Mouse (Mus musculus) small intestine, adult 2 months (tissue): ENCODE data around the gene Mtfp1. TPM values are rescaled to one million over a fixed set of nuclear protein-coding genes. Genes with fewer than 3 reads are reported as not detected.
"Not testable (repeated sequence)": the region's sequence is repeated elsewhere in the genome, so short reads cannot be mapped to it uniquely, and the experiment has no call there.

Experiments
- H3K27ac ChIP-seq: fragments of 200-500 bp; 2 replicates; pipeline ENCODE4 v1.5.1; 2012; ENCODE audit warnings: low read depth, low read length, control low read depth, inconsistent platforms; ENCODE audit not compliant: insufficient read depth
- H3K27me3 ChIP-seq: fragments of 200-500 bp; 2 replicates; pipeline ENCODE4 v1.6.1; 2012; ENCODE audit warnings: mild to moderate bottlenecking, moderate library complexity, low read length, inconsistent platforms; ENCODE audit not compliant: control insufficient read depth, insufficient read depth
- H3K36me3 ChIP-seq: fragments of 200-500 bp; 2 replicates; pipeline ENCODE4 v1.6.1; 2012; ENCODE audit warnings: mild to moderate bottlenecking, low read length, control low read depth, inconsistent platforms; ENCODE audit not compliant: control insufficient read depth, insufficient read depth
- H3K4me1 ChIP-seq: fragments of 200-500 bp; 2 replicates; pipeline ENCODE4 v1.6.1; 2012; ENCODE audit warnings: low read length, inconsistent platforms, mixed read lengths; ENCODE audit not compliant: control insufficient read depth, insufficient read depth, insufficient read length
- H3K4me3 ChIP-seq: fragments of 200-500 bp; 2 replicates; pipeline ENCODE4 v1.5.1; 2012; ENCODE audit warnings: low read depth, mild to moderate bottlenecking, control low read depth, inconsistent platforms, low read length, moderate library complexity
- CTCF ChIP-seq: fragments of 200-500 bp; IDR thresholded peaks from 2 replicates; pipeline ENCODE4 v1.5.1; 2012; ENCODE audit warnings: low read depth, mild to moderate bottlenecking, control low read depth, inconsistent platforms, low read length, moderate library complexity, mixed read lengths; ENCODE audit not compliant: insufficient replicate concordance, insufficient read length; ENCODE audit errors: extremely low read depth
- POLR2A ChIP-seq: fragments of 200-500 bp; IDR thresholded peaks from 2 replicates; pipeline ENCODE4 v1.6.1; 2012; ENCODE audit warnings: low read depth, mild to moderate bottlenecking, control low read depth, inconsistent platforms, low read length, moderate library complexity
- WGBS: fragments of 180-500 bp; shearing (Covaris S2); methylation state at CpG from one replicate; pipeline ENCODE4 v1.1.7; 2018; 5-methylcytosine and 5-hydroxymethylcytosine counted together
- polyA plus RNA-seq: library from polyadenylated mRNA; depleted of rRNA; stranded (reverse); fragments of >200 nt; gene quantifications from 2 replicates; pipeline ENCODE4 v1.2.3, GENCODE M21; 2012

Gene Mtfp1
- polyA plus RNA-seq, 1 experiment, result 26.6 TPM

DNA sequence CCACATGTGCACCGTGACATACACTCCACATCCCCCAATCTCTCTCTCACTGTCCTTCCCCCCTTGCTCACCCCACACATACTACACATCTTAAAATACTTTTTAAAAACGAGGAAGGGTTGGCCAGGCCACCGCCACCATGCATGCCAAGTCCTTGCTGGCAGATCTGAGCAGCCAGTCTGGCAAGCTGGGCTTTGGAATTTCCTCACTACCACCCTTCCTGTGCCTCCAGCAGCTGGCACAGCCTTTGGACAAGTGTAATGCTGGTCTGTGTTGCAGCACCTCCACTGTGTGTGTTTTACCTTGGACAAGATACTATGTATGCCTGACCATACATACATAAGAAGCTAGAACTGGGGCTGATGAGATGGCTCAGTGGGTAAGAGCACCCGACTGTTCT lies 18.3 kb upstream of the Mtfp1 start:
- H3K27me3 ChIP-seq, result no peaks in the 10 kb centered on the region
- TF ChIP-seq POLR2A, result no peak
- no peak for TF ChIP-seq CTCF
- WGBS, result 76% methylated on average over 4 of the region's 4 CpGs
- H3K36me3 ChIP-seq, result peaks cover 17% of the 10 kb centered on the region
- peaks cover 33% of the 10 kb centered on the region for H3K4me1 ChIP-seq
- no peak overlapping the region for H3K4me3 ChIP-seq
- H3K27ac ChIP-seq, result peak overlapping the region; percentile 29; the same call in 1 of the 2 replicates

DNA sequence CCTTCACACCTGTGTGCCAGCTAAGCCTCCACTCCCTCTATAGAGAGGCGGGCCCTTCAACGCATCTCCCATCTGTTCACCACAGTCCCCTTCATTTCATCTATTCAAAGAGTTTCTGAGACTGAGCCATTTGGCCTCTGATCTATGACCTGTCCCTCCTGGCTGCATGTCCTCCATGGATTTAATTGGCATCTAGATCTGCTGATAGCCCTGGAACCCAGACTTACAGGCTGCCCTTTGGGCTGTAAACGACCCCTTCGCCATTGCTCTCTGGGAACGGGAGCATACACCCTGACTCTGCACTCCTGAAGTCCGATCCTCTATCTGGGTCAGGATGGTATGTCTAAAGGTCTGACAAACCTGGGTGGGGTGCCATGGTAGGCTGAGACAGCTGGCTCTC lies 17.6 kb upstream of the Mtfp1 start:
- peak overlapping the region; percentile 44 for H3K27ac ChIP-seq
- 51% methylated on average over 6 of the region's 6 CpGs for WGBS
- TF ChIP-seq CTCF (no peak), POLR2A (no peak)
- H3K4me1 ChIP-seq, result peaks cover 31% of the 10 kb centered on the region
- peaks cover 18% of the 10 kb centered on the region for H3K36me3 ChIP-seq
- H3K4me3 ChIP-seq, result no peak overlapping the region
- H3K27me3 ChIP-seq, result no peaks in the 10 kb centered on the region

DNA sequence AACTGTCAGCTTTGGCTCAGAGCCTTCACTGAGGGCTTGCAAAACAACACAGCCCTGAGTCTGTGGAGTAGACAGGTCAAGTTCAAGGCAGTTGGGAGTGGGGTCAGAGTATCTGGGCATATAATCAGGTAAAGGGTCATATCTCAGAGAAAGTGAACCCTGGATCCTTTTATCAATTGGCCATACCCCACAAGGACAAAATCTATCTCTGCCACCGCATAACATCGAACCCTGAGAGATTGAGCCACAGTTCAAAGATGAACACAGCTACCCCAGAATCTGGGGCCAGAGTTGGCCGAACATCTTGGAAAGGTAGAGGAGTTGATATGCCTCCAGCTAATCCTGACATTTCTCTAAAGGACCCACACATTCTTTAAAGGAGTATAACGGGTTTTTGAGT lies 16.8 kb upstream of the Mtfp1 start:
- H3K36me3 ChIP-seq, result peaks cover 21% of the 10 kb centered on the region
- H3K4me1 ChIP-seq, result peaks cover 31% of the 10 kb centered on the region
- H3K4me3 ChIP-seq, result no peak overlapping the region
- TF ChIP-seq CTCF (no peak), POLR2A (no peak)
- no peaks in the 10 kb centered on the region for H3K27me3 ChIP-seq
- peak overlapping the region; percentile 44 for H3K27ac ChIP-seq
- WGBS, result 59% methylated on average over 4 of the region's 4 CpGs

- no peak for TF ChIP-seq POLR2A
- TF ChIP-seq CTCF, result no peak
- Histone ChIP-seq H3K36me3 (peaks cover 28% of the 10 kb centered on the region), H3K4me1 (peaks cover 21% of the 10 kb centered on the region; the same call in 1 of the 2 replicates), H3K27ac (no peak overlapping the region), H3K27me3 (no peaks in the 10 kb centered on the region), H3K4me3 (no peak overlapping the region)
- 85% methylated on average over 7 of the region's 7 CpGs for WGBS
Observed at GRCm38 (mm10) chr11:4108691-4109090, 13.4 kb upstream of the Mtfp1 start.

DNA sequence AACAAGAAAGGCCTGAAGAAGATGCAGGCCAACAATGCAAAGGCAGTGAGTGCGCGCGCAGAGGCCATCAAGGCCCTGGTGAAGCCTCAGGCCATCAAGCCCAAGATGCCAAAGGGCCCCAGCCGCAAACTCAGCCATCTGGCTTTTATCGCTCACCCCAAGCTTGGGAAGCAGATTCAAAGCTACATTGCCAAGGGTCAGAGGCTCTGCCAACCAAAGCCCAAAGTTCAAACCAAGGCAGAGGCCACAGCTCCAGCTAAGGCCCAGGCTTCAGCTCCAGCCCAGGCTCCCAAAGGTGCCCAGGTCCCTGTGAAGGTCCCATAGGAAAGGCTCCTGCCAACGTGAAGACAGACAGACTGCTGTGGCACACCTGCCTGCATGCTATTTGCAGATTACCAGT lies 12.7 kb upstream of the Mtfp1 start:
- H3K27ac ChIP-seq, H3K27me3 ChIP-seq, H3K4me3 ChIP-seq: not testable (repeated sequence)
- 84% methylated on average over 6 of the region's 6 CpGs for WGBS
- H3K4me1 ChIP-seq, result peaks cover 17% of the 10 kb centered on the region; the same call in 1 of the 2 replicates
- peaks cover 35% of the 10 kb centered on the region for H3K36me3 ChIP-seq

DNA sequence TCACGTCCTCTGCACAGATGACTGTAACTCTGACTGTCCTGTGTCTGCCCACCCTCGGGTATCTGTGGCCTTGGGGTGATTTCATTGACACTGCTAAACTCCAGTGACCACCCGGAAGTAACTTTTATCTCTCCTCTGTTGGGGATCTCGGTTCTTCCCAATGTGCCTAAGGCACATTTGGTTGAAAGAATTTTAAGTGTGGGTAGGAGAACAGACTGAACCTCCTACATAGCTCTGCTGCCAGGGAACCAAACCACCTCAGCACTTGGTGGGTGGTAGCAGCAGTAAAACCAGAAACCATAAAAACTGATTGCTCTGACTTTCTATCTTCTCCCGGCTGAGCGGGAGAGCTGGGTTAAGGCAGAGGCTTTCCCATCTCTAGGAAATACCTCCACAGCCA lies 10.2 kb upstream of the Mtfp1 start:
- Histone ChIP-seq H3K4me1 (no peaks in the 10 kb centered on the region; the same call in 1 of the 2 replicates), H3K4me3 (no peak overlapping the region), H3K27me3 (no peaks in the 10 kb centered on the region), H3K27ac (no peak overlapping the region), H3K36me3 (peaks cover 36% of the 10 kb centered on the region)
- 59% methylated on average over 6 of the region's 6 CpGs for WGBS
- no peak for TF ChIP-seq CTCF
- TF ChIP-seq POLR2A, result no peak

DNA sequence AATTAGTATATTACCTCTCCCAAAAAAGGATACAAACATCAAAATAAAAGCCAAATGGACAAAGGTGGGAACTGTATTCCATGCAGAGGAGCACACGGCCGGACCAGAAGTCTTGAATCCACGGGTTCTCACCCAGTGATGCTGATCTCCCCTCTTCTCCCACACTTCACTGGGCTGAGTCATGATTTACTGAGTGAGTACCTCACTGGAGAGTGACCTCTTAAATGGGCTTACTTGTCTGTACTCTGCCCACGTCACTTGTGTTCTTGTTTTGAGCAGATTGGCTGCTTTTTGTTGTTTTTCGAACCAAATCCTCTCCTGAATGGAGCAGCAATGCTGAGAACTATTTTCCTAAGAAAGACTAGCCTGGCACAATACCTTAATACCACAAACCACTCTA lies 9.7 kb upstream of the Mtfp1 start:
- no peak for TF ChIP-seq POLR2A
- no peak for TF ChIP-seq CTCF
- Histone ChIP-seq H3K27ac (no peak overlapping the region), H3K4me1 (no peaks in the 10 kb centered on the region; the same call in 1 of the 2 replicates), H3K27me3 (no peaks in the 10 kb centered on the region), H3K4me3 (no peak overlapping the region), H3K36me3 (peaks cover 31% of the 10 kb centered on the region)
- 92% methylated on average over 5 of the region's 5 CpGs for WGBS

- Histone ChIP-seq H3K36me3 (peaks cover 22% of the 10 kb centered on the region), H3K27me3 (no peaks in the 10 kb centered on the region), H3K4me1 (no peaks in the 10 kb centered on the region; the same call in 1 of the 2 replicates), H3K27ac (no peak overlapping the region), H3K4me3 (no peak overlapping the region)
- TF ChIP-seq POLR2A (no peak), CTCF (no peak)
- 81% methylated on average over 14 of the region's 14 CpGs for WGBS
Observed at GRCm38 (mm10) chr11:4103522-4103921, 8.3 kb upstream of the Mtfp1 start.
